Mouse (Mus musculus) neural tube, embryonic 14.5 days (tissue): Measurements from ENCODE around the gene Rem1. TPM values are rescaled to one million over a fixed set of nuclear protein-coding genes. Genes with fewer than 3 reads are reported as not detected.

ENCODE experiments used
- ATAC-seq: fragments of 200-750 bp; cut with Nextera tagmentation; 2 replicates; pipeline ENCODE4 v1.8.0; 2017; ENCODE audit warnings: low read depth, mild to moderate bottlenecking, moderate TSS enrichment, moderate library complexity
- H3K27ac ChIP-seq: fragments of 300-500 bp; sonication (generic); 2 replicates; pipeline ENCODE4 v1.5.1; 2014; ENCODE audit warnings: low read depth, mild to moderate bottlenecking, control low read depth, low read length, moderate library complexity, mixed read lengths
- H3K27me3 ChIP-seq: fragments of 300-500 bp; sonication (generic); 2 replicates; pipeline ENCODE4 v1.6.1; 2014; ENCODE audit warnings: low read length; ENCODE audit not compliant: control insufficient read depth, insufficient read depth
- H3K36me3 ChIP-seq: fragments of 300-500 bp; sonication (generic); 2 replicates; pipeline ENCODE4 v1.6.1; 2014; ENCODE audit warnings: low read length, mixed read lengths; ENCODE audit not compliant: control insufficient read depth, insufficient read depth
- H3K4me1 ChIP-seq: fragments of 300-500 bp; sonication (generic); 2 replicates; pipeline ENCODE4 v1.6.1; 2014; ENCODE audit warnings: low read length; ENCODE audit not compliant: control insufficient read depth, insufficient read depth
- H3K4me2 ChIP-seq: fragments of 300-500 bp; sonication (generic); 2 replicates; pipeline ENCODE4 v1.6.1; 2014; ENCODE audit warnings: mild to moderate bottlenecking, low read depth, low read length, control low read depth
- H3K4me3 ChIP-seq: fragments of 300-500 bp; sonication (generic); 2 replicates; pipeline ENCODE4 v1.5.1; 2014; ENCODE audit warnings: low read depth, low read length, control low read depth, mixed read lengths
- H3K9ac ChIP-seq: fragments of 300-500 bp; sonication (generic); replicated peaks from 2 replicates; pipeline ENCODE4 v1.6.1; 2014; ENCODE audit warnings: low read depth, mild to moderate bottlenecking, control low read depth, low read length, mixed read lengths
- H3K9me3 ChIP-seq: fragments of 300-500 bp; sonication (generic); 2 replicates; pipeline ENCODE4 v1.6.1; 2016; ENCODE audit warnings: low read length; ENCODE audit not compliant: control insufficient read depth
- WGBS: fragments of 180-500 bp; shearing (Covaris S2); extraction: QIAGEN DNeasy Blood & Tissue Kit; methylation state at CpG from one replicate; pipeline ENCODE4 v1.1.7; 2014; 5-methylcytosine and 5-hydroxymethylcytosine counted together
- polyA plus RNA-seq: library from polyadenylated mRNA; unstranded; fragments of >200 nt; fragmentation: Nextera tagmentation; extraction: Ambion mirVana; gene quantifications from 2 replicates; pipeline ENCODE4 v1.2.1, GENCODE M21; 2014

Gene Rem1
- polyA plus RNA-seq, 1 experiment from 2014 or later, result not detected

- 76% methylated on average over 4 of the region's 4 CpGs for WGBS
Measured at GRCm38 (mm10) chr2:152601275-152601960, 25.3 kb upstream of the Rem1 start.

GRCm38 (mm10) chr2:152604057-152604456 lies 22.7 kb upstream of the Rem1 start, which contains the start of gene Defb36:
Gene Defb36 (plus strand): TSS chr2:152604327.
- Histone ChIP-seq H3K36me3 (no peaks in the 10 kb centered on the region), H3K9me3 (no peaks in the 10 kb centered on the region), H3K27ac (no peak within 1 kb of the TSS), H3K4me1 (no peaks in the 10 kb centered on the region), H3K4me3 (no peak within 1 kb of the TSS), H3K4me2 (no peak within 1 kb of the TSS), H3K27me3 (no peaks in the 10 kb centered on the region), H3K9ac (no peak within 1 kb of the TSS)
- WGBS, result 87% methylated on average over 15 of the region's 15 CpGs
- ATAC-seq, result no peak

More at GRCm38 (mm10) chr2:152601275-152601960, 25.3 kb upstream of the Rem1 start:
- Histone ChIP-seq H3K27ac (no peak overlapping the region), H3K9me3 (no peaks in the 10 kb centered on the region), H3K27me3 (no peaks in the 10 kb centered on the region), H3K36me3 (no peaks in the 10 kb centered on the region), H3K4me3 (no peak overlapping the region), H3K9ac (no peak overlapping the region), H3K4me1 (no peaks in the 10 kb centered on the region), H3K4me2 (no peak overlapping the region)
- ATAC-seq, result no peak

DNA sequence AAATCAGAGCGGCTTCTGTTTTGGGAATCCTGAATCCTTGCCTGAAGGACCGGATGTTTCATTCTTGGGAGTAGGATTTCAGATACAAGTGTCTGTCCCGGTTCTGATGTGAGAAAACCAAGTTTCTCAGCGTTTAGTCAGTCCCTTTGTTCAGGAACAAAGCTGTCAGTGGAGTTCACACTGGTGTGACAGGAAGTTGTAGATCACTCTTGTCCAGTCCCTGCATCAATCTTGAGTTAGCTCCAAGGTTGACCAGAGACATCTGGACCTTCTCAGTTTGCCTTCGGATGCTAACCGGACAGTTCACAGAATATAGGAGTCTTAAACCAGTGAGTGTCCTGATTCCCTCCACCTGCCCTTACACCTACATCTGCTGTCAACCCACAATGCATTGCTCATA lies 19.0 kb upstream of the Rem1 start:
- Histone ChIP-seq H3K4me2 (no peak overlapping the region), H3K9me3 (no peaks in the 10 kb centered on the region), H3K36me3 (no peaks in the 10 kb centered on the region), H3K4me1 (no peaks in the 10 kb centered on the region), H3K4me3 (no peak overlapping the region), H3K27me3 (no peaks in the 10 kb centered on the region), H3K9ac (no peak overlapping the region), H3K27ac (no peak overlapping the region)
- no peak for ATAC-seq
- 53% methylated on average over 6 of the region's 6 CpGs for WGBS

GRCm38 (mm10) chr2:152608719-152609118 lies 18.0 kb upstream of the Rem1 start:
- Histone ChIP-seq H3K27ac (no peak overlapping the region), H3K4me3 (no peak overlapping the region), H3K27me3 (no peaks in the 10 kb centered on the region), H3K4me1 (no peaks in the 10 kb centered on the region), H3K9me3 (no peaks in the 10 kb centered on the region), H3K36me3 (no peaks in the 10 kb centered on the region), H3K9ac (no peak overlapping the region), H3K4me2 (no peak overlapping the region)
- WGBS, result 86% methylated on average over 1 of the region's 1 CpGs
- ATAC-seq, result no peak

GRCm38 (mm10) chr2:152612193-152612592 lies 14.6 kb upstream of the Rem1 start:
- no peak for ATAC-seq
- no peak overlapping the region for H3K4me3 ChIP-seq
- H3K9me3 ChIP-seq, result no peaks in the 10 kb centered on the region
- H3K9ac ChIP-seq, result no peak overlapping the region
- no peak overlapping the region for H3K27ac ChIP-seq
- no peaks in the 10 kb centered on the region for H3K27me3 ChIP-seq
- no peaks in the 10 kb centered on the region for H3K4me1 ChIP-seq
- H3K4me2 ChIP-seq, result no peak overlapping the region
- H3K36me3 ChIP-seq, result no peaks in the 10 kb centered on the region
- WGBS, result 42% methylated on average over 7 of the region's 8 CpGs

DNA sequence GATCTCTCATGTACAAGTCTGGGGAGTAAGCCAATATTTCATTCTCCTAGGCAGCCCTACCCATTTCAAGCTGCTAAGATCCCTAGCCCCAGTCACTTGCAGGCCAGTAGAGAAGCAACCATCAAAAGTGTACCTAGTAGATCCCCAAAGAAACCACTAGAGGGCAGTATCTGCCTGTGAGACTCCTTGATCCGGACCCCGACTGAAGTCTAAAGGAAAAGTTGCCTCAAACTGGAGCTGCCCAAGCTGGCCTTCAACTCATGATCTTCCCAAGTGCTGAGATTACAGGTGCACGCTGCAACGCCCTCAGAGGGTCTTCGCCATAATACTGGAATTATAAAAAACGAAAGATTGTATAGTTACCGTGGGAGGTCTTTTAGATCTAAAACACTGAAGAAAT lies 11.2 kb upstream of the Rem1 start:
- ATAC-seq, result peak; percentile 69; the same call in 1 of the 2 replicates
- H3K36me3 ChIP-seq, result no peaks in the 10 kb centered on the region

GRCm38 (mm10) chr2:152616470-152616869 lies 10.3 kb upstream of the Rem1 start:
- Histone ChIP-seq H3K27me3 (no peaks in the 10 kb centered on the region), H3K27ac (no peak overlapping the region), H3K4me3 (no peak overlapping the region), H3K9me3 (no peaks in the 10 kb centered on the region), H3K36me3 (no peaks in the 10 kb centered on the region), H3K4me1 (no peaks in the 10 kb centered on the region), H3K4me2 (no peak overlapping the region), H3K9ac (no peak overlapping the region)
- 82% methylated on average over 6 of the region's 6 CpGs for WGBS
- no peak for ATAC-seq

More for the DNA sequence above, 11.2 kb upstream of the Rem1 start:
- Histone ChIP-seq H3K4me2 (no peak overlapping the region), H3K4me1 (no peaks in the 10 kb centered on the region), H3K27me3 (no peaks in the 10 kb centered on the region), H3K4me3 (no peak overlapping the region), H3K9me3 (no peaks in the 10 kb centered on the region), H3K9ac (no peak overlapping the region), H3K27ac (no peak overlapping the region)
- 9% methylated on average over 7 of the region's 7 CpGs for WGBS

- no peaks in the 10 kb centered on the region for H3K9me3 ChIP-seq
- ATAC-seq, result no peak
- no peak overlapping the region for H3K4me2 ChIP-seq
- no peak overlapping the region for H3K9ac ChIP-seq
- H3K27ac ChIP-seq, result no peak overlapping the region
- H3K27me3 ChIP-seq, result no peaks in the 10 kb centered on the region
- H3K4me3 ChIP-seq, result no peak overlapping the region
- H3K36me3 ChIP-seq, result no peaks in the 10 kb centered on the region
- 59% methylated on average over 5 of the region's 5 CpGs for WGBS
- H3K4me1 ChIP-seq, result no peaks in the 10 kb centered on the region
Measured at GRCm38 (mm10) chr2:152617374-152617773, 9.4 kb upstream of the Rem1 start.

- H3K9me3 ChIP-seq, result no peaks in the 10 kb centered on the region
- H3K4me2 ChIP-seq, result no peak overlapping the region
- H3K27me3 ChIP-seq, result no peaks in the 10 kb centered on the region
- no peak overlapping the region for H3K9ac ChIP-seq
- H3K4me1 ChIP-seq, result no peaks in the 10 kb centered on the region
- H3K36me3 ChIP-seq, result no peaks in the 10 kb centered on the region
- H3K27ac ChIP-seq, result no peak overlapping the region
- no peak for ATAC-seq
- H3K4me3 ChIP-seq, result no peak overlapping the region
- WGBS, result 68% methylated on average over 9 of the region's 9 CpGs
Measured at GRCm38 (mm10) chr2:152620367-152621134, 6.2 kb upstream of the Rem1 start.
